In genomic region chr19:34547976-34548375, GRCm38 (mm10) we compare ENCODE assay signal across 9 mouse cellular contexts. TPM values are rescaled to one million over a fixed set of nuclear protein-coding genes. Genes with fewer than 3 reads are reported as not detected.
DNase-seq lines count a peak whose midpoint lies in the region; ATAC-seq and TF ChIP-seq lines count a peak whose summit lies in the region.
"Had no signal": no experiment of that assay in that cellular context is flagged by ENCODE, and none has a peak within 500 bp of the region (broad histone marks: within the 10 kb centered on the region; RNA-seq: fewer than 3 reads in every experiment).

No protein-coding gene starts in this region.

- H3K9ac ChIP-seq in hindbrain, embryonic 11.5 days (ENCODE audit: low read depth, low read length): no peak overlapping the region
- no peak overlapping the region for H3K9ac ChIP-seq in hindbrain, embryonic 12.5 days
- H3K9ac ChIP-seq: embryonic facial prominence, embryonic 13.5 days had no signal

- TF ChIP-seq POLR2A in thymus, adult 2 months (IDR thresholded peaks at IDR 0.05; ENCODE audit: control insufficient read depth, extremely low read depth, insufficient read depth, low read length, poor library complexity): no peak

- no peak overlapping the region for H3K4me2 ChIP-seq in hindbrain, embryonic 11.5 days (replicated peaks; ENCODE audit: low read depth, low read length)
- no peak overlapping the region for H3K4me2 ChIP-seq in hindbrain, embryonic 12.5 days (replicated peaks)
- H3K4me2 ChIP-seq: embryonic facial prominence, embryonic 13.5 days had no signal

- WGBS in hindbrain, embryonic 11.5 days: 27% methylated on average over 7 of the region's 7 CpGs
- WGBS in hindbrain, embryonic 12.5 days: 32% methylated on average over 7 of the region's 7 CpGs
- 35% methylated on average over 7 of the region's 7 CpGs for WGBS in thymus, adult 2 months

- DNase-seq in hindbrain, embryonic 11.5 days (ENCODE audit: low spot score): peak; percentile 85
- DNase-seq in adrenal gland, adult (ENCODE audit: inconsistent age in 2 of 2, low spot score in 1 of 2): peak; percentile 79 to 94
- DNase-seq in embryo, embryonic 10.5 days (ENCODE audit: low spot score): peak; percentile 85
- peak; percentile 79 to 91 for DNase-seq in heart, postnatal 10 days
- DNase-seq in left cerebral cortex, adult 8-10 months (ENCODE audit: low spot score in 2 of 2): peak; percentile 18 to 61
- peak; percentile 81 to 85 for DNase-seq in natural killer cell, adult 2 months (ENCODE audit: low spot score in 2 of 2)
- DNase-seq in thymus, adult 2 months: peak; percentile 85

- H3K9me3 ChIP-seq in hindbrain, embryonic 11.5 days (ENCODE audit: control insufficient read depth, low read length): no peaks in the 10 kb centered on the region
- no peaks in the 10 kb centered on the region for H3K9me3 ChIP-seq in hindbrain, embryonic 12.5 days (replicated peaks)
- H3K9me3 ChIP-seq: embryonic facial prominence, embryonic 13.5 days had no signal

- H3K36me3 ChIP-seq in hindbrain, embryonic 11.5 days (ENCODE audit: control insufficient read depth, insufficient read depth, low read length): no peaks in the 10 kb centered on the region
- no peaks in the 10 kb centered on the region for H3K36me3 ChIP-seq in hindbrain, embryonic 12.5 days
- H3K36me3 ChIP-seq in thymus, adult 2 months (ENCODE audit: control insufficient read depth, insufficient read depth, low read length): no peaks in the 10 kb centered on the region
- H3K36me3 ChIP-seq: embryonic facial prominence, embryonic 13.5 days had no signal

- H3K27ac ChIP-seq in hindbrain, embryonic 11.5 days (ENCODE audit: low read depth, low read length): no peak overlapping the region
- no peak overlapping the region for H3K27ac ChIP-seq in hindbrain, embryonic 12.5 days
- H3K27ac ChIP-seq in thymus, adult 2 months (ENCODE audit: control insufficient read depth, insufficient read depth, low read length): no peak overlapping the region
- H3K27ac ChIP-seq: embryonic facial prominence, embryonic 13.5 days had no signal

- intact Hi-C loops in heart, postnatal 10 days (cut with DNase I): loop anchor here (1.0 to 5.0 kb wide), 4 partner anchors 89 to 301 kb away; no protein-coding TSS in a partner anchor

- ATAC-seq in hindbrain, embryonic 11.5 days (ENCODE audit: low FRiP score): no peak
- no peak for ATAC-seq in hindbrain, embryonic 12.5 days (ENCODE audit: low FRiP score)

- H3K4me1 ChIP-seq in hindbrain, embryonic 11.5 days (replicated peaks; ENCODE audit: control insufficient read depth, insufficient read depth, low read length): no peaks in the 10 kb centered on the region
- no peaks in the 10 kb centered on the region for H3K4me1 ChIP-seq in hindbrain, embryonic 12.5 days
- H3K4me1 ChIP-seq in thymus, adult 2 months (replicated peaks; ENCODE audit: control insufficient read depth, insufficient read depth, low read length): peaks cover 10% of the 10 kb centered on the region

- peak; percentile 35; the same call in 1 of the 2 replicates for TF ChIP-seq CTCF in thymus, adult 2 months (IDR thresholded peaks at IDR 0.05; ENCODE audit: borderline replicate concordance, control insufficient read depth, extremely low read depth, insufficient read depth, low read length, poor library complexity)

- no peaks in the 10 kb centered on the region for H3K27me3 ChIP-seq in hindbrain, embryonic 11.5 days (ENCODE audit: control insufficient read depth, insufficient read depth, low read length)
- H3K27me3 ChIP-seq in hindbrain, embryonic 12.5 days: no peaks in the 10 kb centered on the region
- H3K27me3 ChIP-seq in thymus, adult 2 months (ENCODE audit: control insufficient read depth, insufficient read depth, low read length): no peaks in the 10 kb centered on the region
- H3K27me3 ChIP-seq: embryonic facial prominence, embryonic 13.5 days had no signal

- H3K4me3 ChIP-seq in hindbrain, embryonic 11.5 days (ENCODE audit: low read depth, low read length): no peak overlapping the region
- no peak overlapping the region for H3K4me3 ChIP-seq in hindbrain, embryonic 12.5 days
- H3K4me3 ChIP-seq in thymus, adult 2 months (ENCODE audit: control insufficient read depth, insufficient read depth, low read length): no peak overlapping the region
- H3K4me3 ChIP-seq: embryonic facial prominence, embryonic 13.5 days had no signal

RNA-seq across cellular contexts. Expression of gene Ifit2, which starts 2.5 kb away (rescaled TPM):
- 3.7 and 4.2 TPM in 2 replicates for polyA plus RNA-seq in hindbrain, embryonic 11.5 days (2014; fragmentation: Nextera tagmentation; extraction: Ambion mirVana)
- 4.2 and 4.8 TPM in 2 replicates for polyA plus RNA-seq in hindbrain, embryonic 12.5 days (2016; fragmentation: Nextera tagmentation; extraction: Ambion mirVana)
- total RNA-seq in heart, postnatal 10 days (2021): 1 to 10 TPM; 4.9 to 7.3 TPM
- total RNA-seq in left cerebral cortex, adult 8-10 months (2022): 1 to 10 TPM; 7.1 to 9.4 (median 7.2) TPM
- polyA plus RNA-seq in thymus, adult 2 months (2012; rRNA removed): 5.5 and 7.4 TPM in 2 replicates

RNA-seq across cellular contexts. Expression of gene Lipa, which starts 20.7 kb away (rescaled TPM):
- 27.3 and 28.2 TPM in 2 replicates for polyA plus RNA-seq in hindbrain, embryonic 11.5 days (2014; fragmentation: Nextera tagmentation; extraction: Ambion mirVana)
- polyA plus RNA-seq in hindbrain, embryonic 12.5 days (2016; fragmentation: Nextera tagmentation; extraction: Ambion mirVana): 28.6 and 31.5 TPM in 2 replicates
- 10 to 100 TPM; 28.6 to 29.1 TPM for total RNA-seq in heart, postnatal 10 days (2021)
- 10 to 100 TPM; 15.7 to 21.3 (median 17.4) TPM for total RNA-seq in left cerebral cortex, adult 8-10 months (2022)
- polyA plus RNA-seq in thymus, adult 2 months (2012; rRNA removed): 119 and 136 TPM in 2 replicates

RNA-seq across cellular contexts. Expression of gene Ifit3, which starts 35.4 kb away (rescaled TPM):
- 0.15 and 0.19 TPM in 2 replicates for polyA plus RNA-seq in hindbrain, embryonic 11.5 days (2014; fragmentation: Nextera tagmentation; extraction: Ambion mirVana)
- polyA plus RNA-seq in hindbrain, embryonic 12.5 days (2016; fragmentation: Nextera tagmentation; extraction: Ambion mirVana): 0.31 and 0.63 TPM in 2 replicates
- 1 to 10 TPM in 1 of 2 experiments, under 1 TPM in 1; 0.89 to 1.4 TPM for total RNA-seq in heart, postnatal 10 days (2021)
- 10 to 100 TPM in 2 of 4 experiments, 1 to 10 TPM in 2; 6.7 to 15.3 (median 10.6) TPM for total RNA-seq in left cerebral cortex, adult 8-10 months (2022)
- polyA plus RNA-seq in thymus, adult 2 months (2012; rRNA removed): 6.1 and 7.8 TPM in 2 replicates

RNA-seq across cellular contexts. Expression of gene Ifit1bl1, which starts 53.8 kb away (rescaled TPM):
- polyA plus RNA-seq in hindbrain, embryonic 11.5 days (2014; fragmentation: Nextera tagmentation; extraction: Ambion mirVana): 0.25 and 0.42 TPM in 2 replicates
- polyA plus RNA-seq in hindbrain, embryonic 12.5 days (2016; fragmentation: Nextera tagmentation; extraction: Ambion mirVana): 0.34 and 0.46 TPM in 2 replicates
- total RNA-seq in heart, postnatal 10 days (2021): 1 to 10 TPM; 1.1 to 1.3 TPM
- total RNA-seq in left cerebral cortex, adult 8-10 months (2022): 1 to 10 TPM; 1.7 to 2.4 (median 2.1) TPM
- 1.6 and 2.2 TPM in 2 replicates for polyA plus RNA-seq in thymus, adult 2 months (2012; rRNA removed)

RNA-seq across cellular contexts. Expression of gene Ifit3b, which starts 59.8 kb away (rescaled TPM):
- 0.28 TPM in 1 of 2 replicates, not detected in the other for polyA plus RNA-seq in hindbrain, embryonic 11.5 days (2014; fragmentation: Nextera tagmentation; extraction: Ambion mirVana)
- polyA plus RNA-seq in hindbrain, embryonic 12.5 days (2016; fragmentation: Nextera tagmentation; extraction: Ambion mirVana): not detected in 2 replicates
- under 1 TPM; 0.15 to 0.36 TPM for total RNA-seq in heart, postnatal 10 days (2021)
- total RNA-seq in left cerebral cortex, adult 8-10 months (2022): 1 to 10 TPM; 3.5 to 6.3 (median 4.4) TPM
- polyA plus RNA-seq in thymus, adult 2 months (2012; rRNA removed): 1.5 and 2.3 TPM in 2 replicates
- polyA plus RNA-seq: embryonic facial prominence, embryonic 13.5 days had no signal
